Mouse (Mus musculus) G1E (cell line): ENCODE measurements around the gene Hist1h3h. TPM values are rescaled to one million over a fixed set of nuclear protein-coding genes. Genes with fewer than 3 reads are reported as not detected.
"Not testable (repeated sequence)": the region's sequence is repeated elsewhere in the genome, so short reads cannot be mapped to it uniquely, and the experiment has no call there.

Source experiments
- ATAC-seq: 2 replicates; pipeline ENCODE4 v1.8.0; 2016; ENCODE audit warnings: mild to moderate bottlenecking; ENCODE audit not compliant: insufficient number of reproducible peaks, poor library complexity, low FRiP score, severe bottlenecking; ENCODE audit errors: extremely low read depth
- DNase-seq: peaks from one replicate; pipeline ENCODE4 v3.0.0; 2012; ENCODE audit warnings: low spot score
- H3K27me3 ChIP-seq: 2 replicates; pipeline ENCODE4 v1.6.1; 2012; ENCODE audit warnings: mild to moderate bottlenecking, low read length, inconsistent platforms; ENCODE audit not compliant: insufficient read depth
- H3K36me3 ChIP-seq: replicated peaks from 2 replicates; pipeline ENCODE3; 2012; ENCODE audit warnings: mild to moderate bottlenecking, inconsistent platforms
- H3K4me1 ChIP-seq: 2 replicates; pipeline ENCODE4 v1.6.1; 2012; ENCODE audit warnings: low read depth, low read length, inconsistent platforms, mixed read lengths; ENCODE audit not compliant: insufficient read depth
- H3K4me3 ChIP-seq: 2 replicates; pipeline ENCODE4 v1.5.1; 2012; ENCODE audit warnings: low read depth, mild to moderate bottlenecking, inconsistent platforms, low read length, moderate library complexity, mixed read lengths
- H3K9me3 ChIP-seq: replicated peaks from 2 replicates; pipeline ENCODE4 v1.6.1; 2012; ENCODE audit warnings: inconsistent platforms
- CTCF ChIP-seq: IDR thresholded peaks from 2 replicates; pipeline ENCODE4 v1.5.1; 2012; ENCODE audit warnings: low read depth, low read length, inconsistent platforms, mixed read lengths
- GATA1 ChIP-seq: IDR thresholded peaks from 2 replicates; pipeline ENCODE4 v1.6.1; 2012; ENCODE audit warnings: borderline replicate concordance, low read length, inconsistent platforms, mixed read lengths
- GATA2 ChIP-seq: IDR thresholded peaks from 2 replicates; pipeline ENCODE4 v1.6.1; 2012; ENCODE audit warnings: low read depth, low read length, inconsistent platforms, borderline replicate concordance
- POLR2AphosphoS5 ChIP-seq: IDR thresholded peaks from 2 replicates; pipeline ENCODE4 v1.6.1; 2012; ENCODE audit warnings: low read depth, low read length, inconsistent platforms; ENCODE audit not compliant: insufficient replicate concordance
- TAL1 ChIP-seq: conservative IDR thresholded peaks from 2 replicates; pipeline ENCODE4 v1.6.1; 2012; ENCODE audit warnings: low read depth, low read length, inconsistent platforms, mixed read lengths
- polyA plus RNA-seq: library from polyadenylated mRNA; stranded (reverse); fragments of >175 nt; gene quantifications from 2 replicates; pipeline ENCODE4 v1.2.3, GENCODE M21; 2012
- total RNA-seq, 2 experiments: library from RNA; stranded (forward) in 1 of 2; stranded (reverse) in 1 of 2; fragments of 200-1000 nt in 1 of 2; fragments of >200 nt in 1 of 2; fragmentation: Nextera tagmentation in 1 of 2; gene quantifications; 2 replicates each; pipeline ENCODE4 v1.2.3; 2014 to 2017

Hist1h3h gene
- total and polyA plus RNA-seq, 3 experiments: 29.3 to 634 (median 178) TPM

DNA sequence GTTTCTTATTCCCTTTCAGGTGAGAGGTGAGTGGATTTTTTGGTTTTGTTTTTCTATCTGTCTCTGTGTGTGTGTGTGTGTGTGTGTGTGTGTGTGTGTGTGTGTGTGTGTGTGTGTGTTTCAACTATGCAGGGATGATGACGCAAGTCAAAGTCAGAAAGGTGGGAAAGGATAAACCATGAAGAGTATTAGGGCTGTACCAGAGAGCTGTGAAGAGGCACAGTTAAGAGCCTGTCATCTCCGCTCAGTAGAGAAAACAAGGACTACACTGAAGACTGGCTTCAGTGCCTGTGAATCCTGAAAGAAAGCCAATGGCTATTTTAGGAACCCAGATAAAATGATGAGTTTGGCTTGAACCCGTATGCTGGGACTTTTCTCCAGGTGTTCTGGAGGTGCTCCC lies 34.4 kb downstream of the Hist1h3h start:
- peaks cover 37% of the 10 kb centered on the region for H3K4me1 ChIP-seq
- ATAC-seq (no peak), DNase-seq (no peak)
- no peak overlapping the region for H3K4me3 ChIP-seq
- TF ChIP-seq CTCF (no peak), GATA1 (no peak), GATA2 (no peak), POLR2AphosphoS5 (no peak), TAL1 (no peak)
- H3K9me3 ChIP-seq: no peaks in the 10 kb centered on the region
- no peaks in the 10 kb centered on the region for H3K36me3 ChIP-seq
- no peaks in the 10 kb centered on the region for H3K27me3 ChIP-seq

DNA sequence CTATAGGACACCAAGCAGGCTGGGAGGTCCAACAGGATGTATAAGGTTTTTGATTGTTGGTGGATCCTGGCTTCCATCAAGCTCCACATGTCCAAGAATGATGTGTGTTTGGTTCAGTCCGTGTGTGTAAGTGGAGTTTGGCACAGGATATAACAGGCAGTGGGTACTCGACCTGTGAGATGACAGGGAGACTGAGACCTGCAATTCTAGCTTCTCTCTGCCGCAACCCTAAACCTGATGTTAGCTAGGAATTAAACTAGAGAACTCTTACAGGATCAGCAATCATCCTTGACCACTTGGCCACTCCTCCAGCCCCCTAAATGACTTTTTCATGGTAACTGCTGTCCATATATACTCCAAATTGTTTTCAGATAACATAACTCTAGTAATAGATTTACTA lies 34.9 kb downstream of the Hist1h3h start:
- Histone ChIP-seq H3K27me3 (no peaks in the 10 kb centered on the region), H3K9me3 (no peaks in the 10 kb centered on the region), H3K4me1 (peaks cover 37% of the 10 kb centered on the region), H3K4me3 (peak overlapping the region; percentile 20; the same call in 1 of the 2 replicates), H3K36me3 (no peaks in the 10 kb centered on the region)
- ATAC-seq (no peak), DNase-seq (no peak)
- TF ChIP-seq TAL1: no peak
- no peak for TF ChIP-seq GATA2
- TF ChIP-seq POLR2AphosphoS5: peak; percentile 99
- TF ChIP-seq CTCF: no peak
- no peak for TF ChIP-seq GATA1

DNA sequence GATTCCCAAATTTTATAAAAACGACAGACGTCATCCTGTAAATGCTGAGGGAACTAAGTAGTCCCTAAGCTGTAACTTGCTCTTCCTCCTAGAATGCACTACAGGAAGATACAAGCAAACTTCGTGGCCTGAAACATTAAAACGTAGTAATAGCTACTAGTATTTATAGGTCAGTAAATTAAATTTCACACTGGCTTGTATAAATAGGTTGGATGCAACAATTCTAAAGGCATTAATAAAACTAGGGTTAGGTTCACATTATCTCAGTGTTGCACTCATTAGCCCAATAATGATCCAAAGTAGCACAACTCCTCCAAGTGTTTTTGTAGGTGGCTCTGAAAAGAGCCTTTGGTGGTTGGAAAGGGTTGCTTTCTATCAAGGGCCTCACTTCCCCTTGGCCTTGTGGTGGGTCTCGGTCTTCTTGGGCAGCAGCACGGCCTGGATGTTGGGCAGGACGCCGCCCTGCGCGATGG lies 35.6 kb downstream of the Hist1h3h start:
- H3K4me1 ChIP-seq: peaks cover 34% of the 10 kb centered on the region
- TF ChIP-seq POLR2AphosphoS5: peak; percentile 89; the same call in 1 of the 2 replicates
- TF ChIP-seq GATA2: no peak

DNA sequence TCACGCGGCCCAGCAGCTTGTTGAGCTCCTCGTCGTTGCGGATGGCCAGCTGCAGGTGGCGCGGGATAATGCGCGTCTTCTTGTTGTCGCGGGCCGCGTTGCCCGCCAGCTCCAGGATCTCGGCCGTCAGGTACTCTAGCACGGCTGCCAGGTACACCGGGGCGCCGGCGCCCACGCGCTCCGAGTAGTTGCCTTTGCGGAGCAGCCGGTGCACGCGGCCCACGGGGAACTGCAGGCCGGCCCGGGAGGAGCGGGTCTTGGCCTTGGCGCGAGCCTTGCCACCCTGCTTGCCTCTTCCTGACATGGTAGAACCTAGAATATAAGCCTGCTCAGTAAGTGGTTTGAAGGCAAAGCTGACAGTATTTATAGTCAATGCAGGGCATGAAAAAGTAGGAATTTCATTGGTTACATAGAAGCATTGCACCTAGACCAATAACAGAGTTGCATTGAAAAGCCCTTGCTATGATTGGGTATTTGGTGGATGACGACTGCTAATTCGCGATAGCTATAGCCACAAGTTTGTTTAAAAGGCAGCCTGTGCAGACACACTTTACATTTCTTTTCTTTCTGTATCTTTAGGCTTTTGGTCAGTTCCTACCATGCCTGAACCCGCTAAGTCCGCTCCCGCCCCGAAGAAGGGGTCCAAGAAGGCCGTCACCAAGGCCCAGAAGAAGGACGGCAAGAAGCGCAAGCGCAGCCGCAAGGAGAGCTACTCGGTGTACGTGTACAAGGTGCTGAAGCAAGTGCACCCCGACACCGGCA lies 36.2 kb downstream of the Hist1h3h start, which contains the start of the genes Hist1h2ak and Hist1h2bn:
Gene Hist1h2ak (minus strand): TSS at position 304 of the 762 bp plus-strand sequence.
Gene Hist1h2bn (plus strand): TSS at position 600 of the 762 bp plus-strand sequence.
- not testable (repeated sequence) for H3K9me3 ChIP-seq, H3K27me3 ChIP-seq, H3K36me3 ChIP-seq
- H3K4me1 ChIP-seq: peaks cover 31% of the 10 kb centered on the region
- peak within 1 kb of the TSS; percentile 66; the same call in 1 of the 2 replicates for H3K4me3 ChIP-seq
- DNase-seq: peak; percentile 82
- ATAC-seq: peak; percentile 80

More for the DNA sequence above, 35.6 kb downstream of the Hist1h3h start:
- no peaks in the 10 kb centered on the region for H3K36me3 ChIP-seq
- ATAC-seq (no peak), DNase-seq (no peak)
- H3K4me3 ChIP-seq: peak overlapping the region; percentile 66; the same call in 1 of the 2 replicates
- no peaks in the 10 kb centered on the region for H3K9me3 ChIP-seq
- no peaks in the 10 kb centered on the region for H3K27me3 ChIP-seq

DNA sequence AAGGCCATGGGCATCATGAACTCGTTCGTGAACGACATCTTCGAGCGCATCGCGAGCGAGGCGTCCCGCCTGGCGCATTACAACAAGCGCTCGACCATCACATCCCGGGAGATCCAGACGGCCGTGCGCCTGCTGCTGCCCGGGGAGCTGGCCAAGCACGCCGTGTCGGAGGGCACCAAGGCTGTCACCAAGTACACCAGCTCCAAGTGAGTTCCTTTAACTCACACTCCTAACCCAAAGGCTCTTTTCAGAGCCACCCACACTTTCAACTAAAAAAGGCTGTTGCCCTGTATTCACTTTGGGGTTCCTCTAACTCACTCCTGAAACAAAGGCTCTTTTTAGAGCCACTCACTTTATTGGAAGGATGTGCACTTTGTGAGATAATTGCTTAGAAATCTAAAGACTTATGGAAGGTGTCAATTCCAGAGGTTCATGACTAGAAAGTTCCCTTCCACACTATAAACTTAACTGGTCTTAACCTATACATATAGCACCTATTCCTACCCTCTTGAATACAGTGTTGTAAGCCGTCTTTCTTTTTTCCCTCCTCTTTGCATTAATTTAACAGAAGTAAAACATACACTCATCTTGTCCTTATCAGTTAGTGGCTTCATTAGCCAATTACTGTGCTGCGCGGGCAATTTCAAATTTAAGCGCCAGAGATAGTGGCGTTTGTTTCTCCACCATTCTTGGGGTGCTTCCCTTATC lies 37.0 kb downstream of the Hist1h3h start:
- not testable (repeated sequence) for DNase-seq, H3K4me3 ChIP-seq, H3K9me3 ChIP-seq, H3K36me3 ChIP-seq, H3K27me3 ChIP-seq
- H3K4me1 ChIP-seq: peaks cover 29% of the 10 kb centered on the region
- peak; percentile 92 for TF ChIP-seq POLR2AphosphoS5
- ATAC-seq: peak; percentile 35; the same call in 1 of the 2 replicates

DNA sequence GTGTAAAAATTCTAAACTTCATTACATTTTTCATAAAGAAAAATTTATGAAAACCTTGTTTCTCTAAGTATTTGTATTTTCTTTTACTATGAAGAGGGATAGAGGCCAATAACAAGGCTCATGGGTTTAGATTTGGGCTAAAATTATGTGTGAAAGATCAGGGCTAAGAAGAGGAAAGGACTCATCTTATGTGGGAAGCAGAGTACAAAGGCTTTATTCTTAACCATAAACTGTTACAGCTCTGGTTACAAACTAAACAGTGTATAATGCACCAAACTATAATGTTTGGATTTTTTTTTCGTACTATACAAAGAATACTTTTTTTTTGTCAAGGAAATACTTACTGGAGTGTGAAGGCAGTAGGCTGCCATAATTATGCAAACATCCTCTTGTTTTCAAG lies 38.2 kb downstream of the Hist1h3h start:
- TF ChIP-seq TAL1 (no peak), POLR2AphosphoS5 (no peak), GATA2 (no peak), CTCF (no peak), GATA1 (no peak)

More for the DNA sequence above, 38.2 kb downstream of the Hist1h3h start:
- Histone ChIP-seq H3K4me3 (no peak overlapping the region), H3K36me3 (no peaks in the 10 kb centered on the region), H3K4me1 (peaks cover 25% of the 10 kb centered on the region), H3K9me3 (no peaks in the 10 kb centered on the region), H3K27me3 (no peaks in the 10 kb centered on the region)
- DNase-seq (no peak), ATAC-seq (no peak)

Other genes starting within 250 kb of the Hist1h3h start
Only the 20 nearest of the 32 such genes appear.
- not detected in 2 replicates for gene Olfr1362, start 103.6 kb upstream of the Hist1h3h start, total RNA-seq (2014; fragmentation: Nextera tagmentation)
- 0.06 TPM in 1 of 2 replicates, not detected in the other for gene Olfr1362, start 103.6 kb upstream of the Hist1h3h start, total RNA-seq (2017)
- gene Olfr1362, start 103.6 kb upstream of the Hist1h3h start, polyA plus RNA-seq: not detected in 2 replicates
- gene Olfr11, start 75.1 kb upstream of the Hist1h3h start, total RNA-seq (2014; fragmentation: Nextera tagmentation): not detected in 2 replicates
- 0.05 TPM in 1 of 2 replicates, not detected in the other for gene Olfr11, start 75.1 kb upstream of the Hist1h3h start, total RNA-seq (2017)
- not detected in 2 replicates for gene Olfr11, start 75.1 kb upstream of the Hist1h3h start, polyA plus RNA-seq
- gene Olfr1361, start 54.3 kb upstream of the Hist1h3h start, total RNA-seq (2014; fragmentation: Nextera tagmentation): not detected in 2 replicates
- 0.05 and 0.17 TPM in 2 replicates for gene Olfr1361, start 54.3 kb upstream of the Hist1h3h start, total RNA-seq (2017)
- not detected in 2 replicates for gene Olfr1361, start 54.3 kb upstream of the Hist1h3h start, polyA plus RNA-seq
- not detected in 2 replicates for gene Olfr1360, start 40.3 kb upstream of the Hist1h3h start, total RNA-seq (2014; fragmentation: Nextera tagmentation)
- gene Olfr1360, start 40.3 kb upstream of the Hist1h3h start, total RNA-seq (2017): not detected in 2 replicates
- gene Olfr1360, start 40.3 kb upstream of the Hist1h3h start, polyA plus RNA-seq: not detected in 2 replicates
- gene Olfr1359, start 19.5 kb upstream of the Hist1h3h start, total RNA-seq (2014; fragmentation: Nextera tagmentation): not detected in 2 replicates
- 0.12 and 0.22 TPM in 2 replicates for gene Olfr1359, start 19.5 kb upstream of the Hist1h3h start, total RNA-seq (2017)
- gene Olfr1359, start 19.5 kb upstream of the Hist1h3h start, polyA plus RNA-seq: not detected in 2 replicates
- 900 and 963 TPM in 2 replicates for gene Hist1h2bl, start 1.5 kb upstream of the Hist1h3h start, total RNA-seq (2014; fragmentation: Nextera tagmentation)
- 1,351 and 1,816 TPM in 2 replicates for gene Hist1h2bl, start 1.5 kb upstream of the Hist1h3h start, total RNA-seq (2017)
- 2.1 and 8.3 TPM in 2 replicates for gene Hist1h2bl, start 1.5 kb upstream of the Hist1h3h start, polyA plus RNA-seq
- gene Hist1h2ai, start 1.2 kb upstream of the Hist1h3h start, total RNA-seq (2014; fragmentation: Nextera tagmentation): 968 and 989 TPM in 2 replicates
- 2,644 and 2,651 TPM in 2 replicates for gene Hist1h2ai, start 1.2 kb upstream of the Hist1h3h start, total RNA-seq (2017)
- gene Hist1h2ai, start 1.2 kb upstream of the Hist1h3h start, polyA plus RNA-seq: 2,561 and 4,652 TPM in 2 replicates
- 170 and 209 TPM in 2 replicates for gene Hist1h2bm, start 4.4 kb downstream of the Hist1h3h start, total RNA-seq (2014; fragmentation: Nextera tagmentation)
- gene Hist1h2bm, start 4.4 kb downstream of the Hist1h3h start, total RNA-seq (2017): 309 and 556 TPM in 2 replicates
- gene Hist1h2bm, start 4.4 kb downstream of the Hist1h3h start, polyA plus RNA-seq: 1.2 and 3.4 TPM in 2 replicates
- 20.2 and 51.9 TPM in 2 replicates for gene Hist1h4j, start 17.4 kb downstream of the Hist1h3h start, total RNA-seq (2014; fragmentation: Nextera tagmentation)
- 121 TPM in 2 replicates for gene Hist1h4j, start 17.4 kb downstream of the Hist1h3h start, total RNA-seq (2017)
- gene Hist1h4j, start 17.4 kb downstream of the Hist1h3h start, polyA plus RNA-seq: 1.2 and 6.4 TPM in 2 replicates
- gene Hist1h4k, start 32.8 kb downstream of the Hist1h3h start, total RNA-seq (2014; fragmentation: Nextera tagmentation): 1,076 and 1,147 TPM in 2 replicates
- gene Hist1h4k, start 32.8 kb downstream of the Hist1h3h start, total RNA-seq (2017): 4,982 and 5,364 TPM in 2 replicates
- 12.1 and 66.9 TPM in 2 replicates for gene Hist1h4k, start 32.8 kb downstream of the Hist1h3h start, polyA plus RNA-seq
- 1,742 and 2,057 TPM in 2 replicates for gene Hist1h2ak, start 36.2 kb downstream of the Hist1h3h start, total RNA-seq (2014; fragmentation: Nextera tagmentation)
- 1,288 and 1,589 TPM in 2 replicates for gene Hist1h2ak, start 36.2 kb downstream of the Hist1h3h start, total RNA-seq (2017)
- 71.1 and 196 TPM in 2 replicates for gene Hist1h2ak, start 36.2 kb downstream of the Hist1h3h start, polyA plus RNA-seq
- gene Hist1h2bn, start 36.5 kb downstream of the Hist1h3h start, total RNA-seq (2014; fragmentation: Nextera tagmentation): 350 and 535 TPM in 2 replicates
- gene Hist1h2bn, start 36.5 kb downstream of the Hist1h3h start, total RNA-seq (2017): 410 and 794 TPM in 2 replicates
- gene Hist1h2bn, start 36.5 kb downstream of the Hist1h3h start, polyA plus RNA-seq: 0.90 and 0.98 TPM in 2 replicates
- 919 and 956 TPM in 2 replicates for gene Hist1h1b, start 63.0 kb downstream of the Hist1h3h start, total RNA-seq (2014; fragmentation: Nextera tagmentation)
- 975 and 1,171 TPM in 2 replicates for gene Hist1h1b, start 63.0 kb downstream of the Hist1h3h start, total RNA-seq (2017)
- 2.9 and 8.3 TPM in 2 replicates for gene Hist1h1b, start 63.0 kb downstream of the Hist1h3h start, polyA plus RNA-seq
- 770 and 1,209 TPM in 2 replicates for gene Hist1h3i, start 65.7 kb downstream of the Hist1h3h start, total RNA-seq (2014; fragmentation: Nextera tagmentation)
- gene Hist1h3i, start 65.7 kb downstream of the Hist1h3h start, total RNA-seq (2017): 347 and 472 TPM in 2 replicates
- 9.7 and 61.6 TPM in 2 replicates for gene Hist1h3i, start 65.7 kb downstream of the Hist1h3h start, polyA plus RNA-seq
- 14.4 and 62.3 TPM in 2 replicates for gene Hist1h2an, start 69.6 kb downstream of the Hist1h3h start, total RNA-seq (2014; fragmentation: Nextera tagmentation)
- 76.2 and 144 TPM in 2 replicates for gene Hist1h2an, start 69.6 kb downstream of the Hist1h3h start, total RNA-seq (2017)
- gene Hist1h2an, start 69.6 kb downstream of the Hist1h3h start, polyA plus RNA-seq: 18.0 and 48.6 TPM in 2 replicates
- 88.4 and 192 TPM in 2 replicates for gene Hist1h2bp, start 69.8 kb downstream of the Hist1h3h start, total RNA-seq (2014; fragmentation: Nextera tagmentation)
- gene Hist1h2bp, start 69.8 kb downstream of the Hist1h3h start, total RNA-seq (2017): 55.4 and 77.8 TPM in 2 replicates
- 6.8 and 18.8 TPM in 2 replicates for gene Hist1h2bp, start 69.8 kb downstream of the Hist1h3h start, polyA plus RNA-seq
- 1,081 and 1,195 TPM in 2 replicates for gene Hist1h2bq, start 92.5 kb downstream of the Hist1h3h start, total RNA-seq (2014; fragmentation: Nextera tagmentation)
- gene Hist1h2bq, start 92.5 kb downstream of the Hist1h3h start, total RNA-seq (2017): 921 and 1,023 TPM in 2 replicates
- 5.1 and 26.9 TPM in 2 replicates for gene Hist1h2bq, start 92.5 kb downstream of the Hist1h3h start, polyA plus RNA-seq
- gene Hist1h2ao, start 92.8 kb downstream of the Hist1h3h start, total RNA-seq (2014; fragmentation: Nextera tagmentation): 683 and 1,071 TPM in 2 replicates
- not detected in 2 replicates for gene Hist1h2ao, start 92.8 kb downstream of the Hist1h3h start, total RNA-seq (2017)
- gene Hist1h2ao, start 92.8 kb downstream of the Hist1h3h start, polyA plus RNA-seq: 11,503 and 23,832 TPM in 2 replicates
- 95.2 and 203 TPM in 2 replicates for gene Hist1h4m, start 94.1 kb downstream of the Hist1h3h start, total RNA-seq (2014; fragmentation: Nextera tagmentation)
- gene Hist1h4m, start 94.1 kb downstream of the Hist1h3h start, total RNA-seq (2017): 16.8 and 94.6 TPM in 2 replicates
- gene Hist1h4m, start 94.1 kb downstream of the Hist1h3h start, polyA plus RNA-seq: 35.5 TPM in 1 of 2 replicates, not detected in the other
- gene Hist1h4n, start 114.5 kb downstream of the Hist1h3h start, total RNA-seq (2014; fragmentation: Nextera tagmentation): 349 and 456 TPM in 2 replicates
- gene Hist1h4n, start 114.5 kb downstream of the Hist1h3h start, total RNA-seq (2017): 3,540 and 3,844 TPM in 2 replicates
- 15.7 and 41.0 TPM in 2 replicates for gene Hist1h4n, start 114.5 kb downstream of the Hist1h3h start, polyA plus RNA-seq